10 mouse cellular contexts compared by ENCODE assay signal in the genomic region with DNA sequence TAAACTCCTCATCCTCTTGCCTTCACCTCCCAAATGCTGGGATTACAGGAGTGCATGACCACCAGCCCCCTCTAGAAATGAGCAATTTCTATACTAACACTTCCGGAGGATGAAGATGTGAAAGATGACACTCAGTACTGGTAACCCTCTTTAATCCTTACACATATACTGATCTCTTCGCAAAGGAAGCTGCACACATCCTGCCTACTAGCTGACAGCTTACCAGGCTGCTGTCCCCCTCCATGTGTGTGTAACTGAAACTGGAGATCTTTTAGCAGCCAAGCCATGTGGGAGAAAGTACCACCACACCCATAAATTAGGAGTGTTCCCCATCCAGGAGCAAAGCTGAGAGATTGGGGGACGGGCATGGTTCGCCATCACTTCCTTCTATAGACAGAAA. TPM values are rescaled to one million over a fixed set of nuclear protein-coding genes. Genes with fewer than 3 reads are reported as not detected.
"Had no signal": no experiment of that assay in that cellular context is flagged by ENCODE, and none has a peak within 500 bp of the region (broad histone marks: within the 10 kb centered on the region; RNA-seq: fewer than 3 reads in every experiment).

No protein-coding gene starts in this region.

- H3K9ac ChIP-seq: limb, embryonic 13.5 days; liver, embryonic 14.5 days; midbrain, embryonic 12.5 days had no signal

- H3K4me1 ChIP-seq: midbrain, embryonic 12.5 days had no signal

- H3K36me3 ChIP-seq: limb, embryonic 13.5 days; midbrain, embryonic 12.5 days had no signal

- DNase-seq: thymus, postnatal 36 days had no signal

- H3K27ac ChIP-seq: limb, embryonic 13.5 days; liver, embryonic 14.5 days; midbrain, embryonic 12.5 days had no signal

- H3K4me3 ChIP-seq: limb, embryonic 13.5 days; midbrain, embryonic 12.5 days had no signal

- H3K9me3 ChIP-seq: limb, embryonic 13.5 days; midbrain, embryonic 12.5 days had no signal

- H3K4me2 ChIP-seq: limb, embryonic 13.5 days; midbrain, embryonic 12.5 days had no signal

- ATAC-seq: midbrain, embryonic 16.5 days had no signal

- H3K27me3 ChIP-seq: limb, embryonic 13.5 days; midbrain, embryonic 12.5 days had no signal

RNA-seq across cellular contexts. Expression of gene Klrg1, which starts 13.5 kb away (rescaled TPM):
- total RNA-seq: megakaryocyte-erythroid progenitor cell, adult 5-6 weeks had no signal
- polyA plus RNA-seq: kidney, embryonic 16.5 days; liver, adult 2 months; liver, embryonic 14.5 days; lung, embryonic 16.5 days; stomach, embryonic 16.5 days had no signal
